Mouse (Mus musculus): ENCODE measurements around the gene Tmem87a. TPM values are rescaled to one million over a fixed set of nuclear protein-coding genes. Genes with fewer than 3 reads are reported as not detected.

Gene Tmem87a
- polyA plus RNA-seq, 1 experiment = 37.1 TPM

DNA sequence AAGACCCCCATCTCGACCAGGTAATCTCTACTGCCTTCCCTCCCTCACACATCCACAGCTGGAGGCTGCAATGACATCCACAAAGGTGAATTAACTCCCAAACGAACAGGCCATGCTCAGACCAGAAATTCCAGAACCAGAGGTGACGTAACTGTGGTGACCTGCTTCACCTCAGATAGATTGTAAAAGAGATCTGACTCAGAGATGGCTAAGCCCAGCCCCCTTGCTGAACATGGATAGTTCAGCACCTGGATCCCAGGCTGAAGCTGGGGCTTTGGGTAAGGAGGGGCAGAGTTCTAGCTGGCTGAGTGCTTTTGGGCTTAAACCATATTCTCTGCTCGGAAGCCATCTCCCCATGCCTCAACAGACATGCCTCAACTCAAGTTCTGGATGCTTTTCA, 88.8 kb downstream of the Tmem87a start:
- Histone ChIP-seq H3K4me1 (ENCODE audit: control insufficient read depth, insufficient read depth, low read length) (peaks cover under 1% of the 10 kb centered on the region), H3K27ac (ENCODE audit: insufficient read depth, low read depth, low read length) (no peak overlapping the region), H3K4me3 (ENCODE audit: insufficient read depth, low read length) (no peak overlapping the region)
- TF ChIP-seq POLR2A (IDR thresholded peaks at IDR 0.05; ENCODE audit: borderline replicate concordance, low read depth, low read length) (no peak), CTCF (IDR thresholded peaks at IDR 0.05; ENCODE audit: low read depth, low read length) (no peak)

GRCm38 (mm10) chr2:120314487-120314886, 89.4 kb downstream of the Tmem87a start:
- Histone ChIP-seq H3K27ac (ENCODE audit: insufficient read depth, low read depth, low read length) (no peak overlapping the region), H3K4me1 (ENCODE audit: control insufficient read depth, insufficient read depth, low read length) (peaks cover 6% of the 10 kb centered on the region), H3K4me3 (ENCODE audit: insufficient read depth, low read length) (no peak overlapping the region)
- TF ChIP-seq CTCF (IDR thresholded peaks at IDR 0.05; ENCODE audit: low read depth, low read length) = no peak
- TF ChIP-seq POLR2A (IDR thresholded peaks at IDR 0.05; ENCODE audit: borderline replicate concordance, low read depth, low read length) = no peak

DNA sequence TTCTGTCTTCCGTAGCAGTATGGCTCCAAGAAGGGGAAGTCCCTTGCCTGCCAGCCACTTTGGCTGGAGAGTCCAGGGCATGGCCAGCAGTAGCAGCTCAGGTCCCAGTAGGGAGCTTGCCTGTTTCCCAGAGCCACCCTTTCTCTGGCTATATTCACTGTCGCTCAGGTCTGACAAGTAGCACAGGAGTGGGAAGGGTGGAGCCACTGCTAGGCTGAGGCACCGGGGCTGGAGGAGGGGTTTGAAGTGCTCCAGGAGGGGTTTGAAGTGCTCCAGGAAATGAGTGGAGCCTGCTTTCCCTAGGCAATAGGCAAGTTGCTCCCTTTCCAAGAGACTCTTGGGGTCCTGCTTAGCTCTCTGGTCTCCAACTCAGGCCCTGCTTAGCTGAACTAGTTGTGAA, 89.9 kb downstream of the Tmem87a start, which contains the start of gene Pla2g4f:
TSS of gene Pla2g4f (minus strand) at position 190 of the 400 bp plus-strand sequence.
- H3K4me3 ChIP-seq (ENCODE audit: insufficient read depth, low read length) = no peak within 1 kb of the TSS
- H3K27ac ChIP-seq (ENCODE audit: insufficient read depth, low read depth, low read length) = no peak within 1 kb of the TSS
- peaks cover 11% of the 10 kb centered on the region for H3K4me1 ChIP-seq (ENCODE audit: control insufficient read depth, insufficient read depth, low read length)
- TF ChIP-seq POLR2A (IDR thresholded peaks at IDR 0.05; ENCODE audit: borderline replicate concordance, low read depth, low read length) (no peak), CTCF (IDR thresholded peaks at IDR 0.05; ENCODE audit: low read depth, low read length) (no peak)

DNA sequence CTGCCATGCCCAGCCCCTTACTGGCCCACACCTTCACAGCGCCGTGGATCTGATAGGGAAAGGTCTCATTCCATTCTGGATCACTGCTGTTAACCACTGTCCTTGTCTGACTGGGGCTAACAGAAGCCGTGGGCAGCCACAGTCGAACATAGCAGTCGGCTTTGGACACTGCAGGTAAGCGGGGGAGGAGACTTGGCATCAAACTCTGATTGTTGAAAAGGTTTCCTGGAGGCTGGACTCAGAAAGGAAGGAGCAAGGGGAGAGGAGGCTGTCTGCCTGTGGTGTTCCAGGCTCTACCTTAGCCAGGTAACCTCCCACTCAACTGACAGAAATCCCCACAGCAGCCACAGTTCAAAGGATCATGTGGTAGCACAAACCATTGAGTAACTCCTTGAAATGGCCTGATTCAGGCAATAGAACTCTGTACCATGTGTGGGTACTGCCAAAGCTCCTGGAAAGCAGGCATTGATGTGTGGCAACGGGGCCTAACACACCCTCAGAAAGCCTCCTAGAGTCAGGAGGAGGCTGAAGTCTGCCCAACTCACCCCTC, 91.6 kb downstream of the Tmem87a start:
- TF ChIP-seq CTCF (IDR thresholded peaks at IDR 0.05; ENCODE audit: low read depth, low read length) = no peak
- no peak for TF ChIP-seq POLR2A (IDR thresholded peaks at IDR 0.05; ENCODE audit: borderline replicate concordance, low read depth, low read length)

More for the DNA sequence above, 91.6 kb downstream of the Tmem87a start:
- Histone ChIP-seq H3K4me1 (ENCODE audit: control insufficient read depth, insufficient read depth, low read length) (peaks cover 15% of the 10 kb centered on the region), H3K4me3 (ENCODE audit: insufficient read depth, low read length) (no peak overlapping the region), H3K27ac (ENCODE audit: insufficient read depth, low read depth, low read length) (no peak overlapping the region)

Other genes starting within 250 kb of the Tmem87a start
- gene Ehd4, start 249.5 kb downstream of the Tmem87a start, polyA plus RNA-seq (2012; ENCODE audit: insufficient read depth, insufficient read length, missing spikeins) = 327 and 347 TPM in 2 replicates
- not detected in 2 replicates for gene Pla2g4e, start 158.8 kb downstream of the Tmem87a start, polyA plus RNA-seq (2012; ENCODE audit: insufficient read depth, insufficient read length, missing spikeins)
- gene Pla2g4d, start 114.9 kb downstream of the Tmem87a start, polyA plus RNA-seq (2012; ENCODE audit: insufficient read depth, insufficient read length, missing spikeins) = not detected in 2 replicates
- gene Pla2g4f, start 89.9 kb downstream of the Tmem87a start, polyA plus RNA-seq (2012; ENCODE audit: insufficient read depth, insufficient read length, missing spikeins) = not detected in 2 replicates
- gene Vps39, start 51.0 kb downstream of the Tmem87a start, polyA plus RNA-seq (2012; ENCODE audit: insufficient read depth, insufficient read length, missing spikeins) = 61.7 and 72.9 TPM in 2 replicates
- 10.4 and 15.5 TPM in 2 replicates for gene Ganc, start 217 bp downstream of the Tmem87a start, polyA plus RNA-seq (2012; ENCODE audit: insufficient read depth, insufficient read length, missing spikeins)
- gene Capn3, start 51.9 kb upstream of the Tmem87a start, polyA plus RNA-seq (2012; ENCODE audit: insufficient read depth, insufficient read length, missing spikeins) = 0.45 TPM in 1 of 2 replicates, not detected in the other
- 66.2 and 79.1 TPM in 2 replicates for gene Zfp106, start 159.7 kb upstream of the Tmem87a start, polyA plus RNA-seq (2012; ENCODE audit: insufficient read depth, insufficient read length, missing spikeins)
- 248 and 266 TPM in 2 replicates for gene Snap23, start 163.6 kb upstream of the Tmem87a start, polyA plus RNA-seq (2012; ENCODE audit: insufficient read depth, insufficient read length, missing spikeins)
- 9.5 and 10.3 TPM in 2 replicates for gene Haus2, start 205.3 kb upstream of the Tmem87a start, polyA plus RNA-seq (2012; ENCODE audit: insufficient read depth, insufficient read length, missing spikeins)
- 17.5 and 18.3 TPM in 2 replicates for gene Lrrc57, start 205.4 kb upstream of the Tmem87a start, polyA plus RNA-seq (2012; ENCODE audit: insufficient read depth, insufficient read length, missing spikeins)
- 71.4 and 75.3 TPM in 2 replicates for gene Stard9, start 225.0 kb upstream of the Tmem87a start, polyA plus RNA-seq (2012; ENCODE audit: insufficient read depth, insufficient read length, missing spikeins)